Mouse (Mus musculus): ENCODE measurements around the gene Edrf1. TPM values are rescaled to one million over a fixed set of nuclear protein-coding genes. Genes with fewer than 3 reads are reported as not detected.

Gene Edrf1
- 4.1 and 5.9 TPM in 2 replicates for polyA plus RNA-seq (2012)

DNA sequence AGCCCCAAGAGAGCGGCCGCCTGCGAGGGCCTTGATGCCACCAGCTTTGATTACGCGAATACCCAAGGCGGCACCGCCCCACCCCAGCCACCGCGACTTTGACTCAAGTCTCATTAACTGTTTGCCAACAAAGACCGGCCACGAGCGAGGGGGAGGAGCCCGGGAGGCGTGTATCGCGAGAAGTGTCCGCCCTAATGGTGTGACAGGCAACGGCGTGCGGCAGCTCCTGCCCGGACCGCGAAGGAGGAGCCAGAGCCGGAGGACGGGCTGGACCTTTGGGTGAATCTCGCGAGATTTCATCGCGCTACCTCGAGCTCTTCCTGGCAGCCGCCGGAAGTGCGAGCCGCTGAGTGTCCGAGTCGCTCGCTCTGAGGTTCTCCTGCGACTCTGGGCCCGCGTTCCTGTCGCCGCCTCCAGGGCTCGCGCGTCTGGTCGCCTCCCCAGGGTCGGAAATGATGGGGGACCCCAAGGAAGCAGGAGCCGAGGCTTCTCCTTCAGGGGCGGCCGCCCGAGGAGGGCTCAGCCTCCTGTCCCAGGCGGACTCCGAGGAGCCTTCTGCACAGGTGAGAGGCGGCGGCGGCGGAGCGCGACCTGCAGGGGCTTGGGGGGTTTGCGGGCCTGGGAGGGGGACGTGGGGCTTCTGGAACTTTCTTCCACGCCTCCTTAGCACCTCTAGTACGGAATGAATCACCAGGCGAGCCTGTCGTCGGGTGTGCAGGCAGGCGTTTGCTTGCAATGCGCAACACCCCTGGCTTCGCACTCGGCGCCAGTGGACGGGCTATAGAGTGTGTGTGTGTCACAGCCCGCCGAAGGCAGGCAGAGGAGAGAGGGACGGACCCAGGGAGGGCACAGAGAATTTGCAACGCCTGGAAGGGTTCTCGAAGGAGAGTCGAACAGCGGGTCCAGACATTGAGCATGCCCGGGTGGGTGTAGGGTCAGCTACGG is at the start of gene Edrf1:
Gene Edrf1, plus strand, starts transcription at position 183 of the 945 bp plus-strand sequence.
- no peak for TF ChIP-seq GATA1 (IDR thresholded peaks at IDR 0.05; ENCODE audit: low read length)

DNA sequence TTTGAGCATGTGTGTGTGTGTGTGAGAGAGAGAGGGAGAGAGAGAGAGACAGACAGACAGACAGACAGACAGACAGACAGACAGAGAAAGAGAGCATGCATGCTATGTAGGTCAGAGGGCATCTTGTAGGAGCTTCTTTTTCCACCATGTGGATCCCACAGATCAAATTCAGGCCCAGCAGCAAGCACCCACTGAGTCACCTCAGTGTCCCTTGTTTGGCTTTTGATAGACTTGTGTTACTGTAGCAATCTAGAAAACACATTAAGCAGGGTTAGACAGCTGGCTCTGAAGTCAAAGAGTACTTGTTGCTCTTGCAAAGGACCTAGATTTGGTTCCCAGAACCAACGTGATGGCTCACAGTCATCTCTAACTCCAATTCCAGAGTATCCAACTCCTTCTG is 45.6 kb upstream of the Edrf1 start:
- no peak for TF ChIP-seq GATA1 (IDR thresholded peaks at IDR 0.05; ENCODE audit: low read length)

- TF ChIP-seq GATA1 (IDR thresholded peaks at IDR 0.05; ENCODE audit: low read length): no peak
These were observed 36.8 kb upstream of the Edrf1 start for GRCm38 (mm10) chr7:133600558-133600957.

- TF ChIP-seq GATA1 (IDR thresholded peaks at IDR 0.05; ENCODE audit: low read length): no peak
These were observed 35.3 kb upstream of the Edrf1 start, which contains the start of gene Tex36 for GRCm38 (mm10) chr7:133602058-133602457. Tex36 (minus strand) TSS chr7:133602158.

GRCm38 (mm10) chr7:133603156-133603555 is 34.2 kb upstream of the Edrf1 start:
- TF ChIP-seq GATA1 (IDR thresholded peaks at IDR 0.05; ENCODE audit: low read length): no peak

GRCm38 (mm10) chr7:133604427-133605081 is 32.8 kb upstream of the Edrf1 start:
- no peak for TF ChIP-seq GATA1 (IDR thresholded peaks at IDR 0.05; ENCODE audit: low read length)

DNA sequence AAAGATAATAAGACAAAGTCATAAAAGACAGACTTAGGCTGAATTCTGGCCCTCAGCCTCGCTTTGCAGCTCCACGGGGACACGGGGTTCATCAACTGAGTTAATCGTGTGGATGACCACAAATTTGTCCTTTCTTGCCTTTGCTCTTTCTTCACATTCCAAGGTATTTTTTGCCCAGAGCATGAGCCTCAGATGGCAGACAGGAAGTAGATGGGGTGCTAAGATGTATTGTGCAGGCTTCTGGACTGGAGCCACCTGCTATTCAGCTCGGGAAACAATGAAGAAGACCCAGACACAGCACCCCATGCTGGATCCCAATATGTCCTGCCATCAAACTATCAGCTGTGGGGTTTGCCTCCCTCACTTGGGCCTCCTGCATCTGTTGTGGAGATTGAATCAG is 30.0 kb upstream of the Edrf1 start:
- no peak for TF ChIP-seq GATA1 (IDR thresholded peaks at IDR 0.05; ENCODE audit: low read length)

- no peak for TF ChIP-seq GATA1 (IDR thresholded peaks at IDR 0.05; ENCODE audit: low read length)
These were observed 29.3 kb upstream of the Edrf1 start for GRCm38 (mm10) chr7:133607883-133608575.

- no peak for TF ChIP-seq GATA1 (IDR thresholded peaks at IDR 0.05; ENCODE audit: low read length)
These were observed 28.6 kb upstream of the Edrf1 start for GRCm38 (mm10) chr7:133608631-133609340.

- TF ChIP-seq GATA1 (IDR thresholded peaks at IDR 0.05; ENCODE audit: low read length): no peak
These were observed 27.8 kb upstream of the Edrf1 start for GRCm38 (mm10) chr7:133609585-133609984.

GRCm38 (mm10) chr7:133612981-133613380 is 24.4 kb upstream of the Edrf1 start:
- no peak for TF ChIP-seq GATA1 (IDR thresholded peaks at IDR 0.05; ENCODE audit: low read length)

GRCm38 (mm10) chr7:133620721-133621120 is 16.6 kb upstream of the Edrf1 start:
- no peak for TF ChIP-seq GATA1 (IDR thresholded peaks at IDR 0.05; ENCODE audit: low read length)

- TF ChIP-seq GATA1 (IDR thresholded peaks at IDR 0.05; ENCODE audit: low read length): no peak
These were observed 14.1 kb upstream of the Edrf1 start for GRCm38 (mm10) chr7:133623226-133623625.

GRCm38 (mm10) chr7:133627184-133627936 is 10.0 kb upstream of the Edrf1 start:
- no peak for TF ChIP-seq GATA1 (IDR thresholded peaks at IDR 0.05; ENCODE audit: low read length)

All from G1E-ER4 (cell line).